Mouse (Mus musculus) MEL (cell line): Measurements from ENCODE around the gene Traf3. TPM values are rescaled to one million over a fixed set of nuclear protein-coding genes. Genes with fewer than 3 reads are reported as not detected.
A peak's percentile ranks its signal among the peaks of the same experiment; 100 is the strongest.

ENCODE experiments used
- DNase-seq: peaks from one replicate; pipeline ENCODE4 v3.0.0; 2011; ENCODE audit warnings: low read depth, low spot score
- H3K27ac ChIP-seq: 2 replicates; pipeline ENCODE4 v1.5.1; 2012; ENCODE audit warnings: low read depth, mild to moderate bottlenecking, control low read depth, low read length, moderate library complexity; ENCODE audit not compliant: control insufficient read depth
- H3K27me3 ChIP-seq, 2 experiments: fragments of 150-350 bp in 1 of 2; sonication (generic) in 1 of 2; 2 replicates each; pipeline ENCODE4 v1.6.1; 2012; ENCODE audit warnings: low read length in 2 of 2, mild to moderate bottlenecking in 2 of 2, improper control_type of control experiment in 1 of 2, moderate library complexity in 1 of 2; ENCODE audit not compliant: insufficient read depth in 2 of 2, control insufficient read depth in 1 of 2
- H3K36me3 ChIP-seq, 2 experiments: 2 replicates each; pipeline ENCODE4 v1.6.1; 2012 to 2014; ENCODE audit warnings: low read length in 2 of 2, improper control_type of control experiment in 1 of 2, inconsistent platforms in 1 of 2, mild to moderate bottlenecking in 1 of 2; ENCODE audit not compliant: insufficient read depth in 2 of 2, control insufficient read depth in 1 of 2
- H3K4me1 ChIP-seq, 2 experiments: fragments of 150-350 bp in 1 of 2; sonication (generic) in 1 of 2; 2 replicates each; pipeline ENCODE4 v1.6.1; 2012; ENCODE audit warnings: low read length in 2 of 2, improper control_type of control experiment in 1 of 2, mild to moderate bottlenecking in 1 of 2; ENCODE audit not compliant: insufficient read depth in 2 of 2, control insufficient read depth in 1 of 2
- H3K4me3 ChIP-seq, 2 experiments: fragments of 150-350 bp in 1 of 2; sonication (generic) in 1 of 2; 2 replicates each; pipeline ENCODE4 v1.5.1; 2012; ENCODE audit warnings: low read depth in 2 of 2, low read length in 2 of 2, mild to moderate bottlenecking in 2 of 2, moderate library complexity in 2 of 2, control low read depth in 1 of 2, improper control_type of control experiment in 1 of 2; ENCODE audit not compliant: control insufficient read depth in 1 of 2, insufficient read depth in 1 of 2
- H3K79me2 ChIP-seq: 2 replicates; pipeline ENCODE4 v1.6.1; 2012; ENCODE audit warnings: mild to moderate bottlenecking, low read length, moderate library complexity; ENCODE audit not compliant: control insufficient read depth, poor library complexity, insufficient read depth
- H3K9ac ChIP-seq: 2 replicates; pipeline ENCODE4 v1.6.1; 2012; ENCODE audit warnings: low read depth, mild to moderate bottlenecking, control low read depth, low read length, moderate library complexity; ENCODE audit not compliant: control insufficient read depth, poor library complexity, severe bottlenecking
- H3K9me3 ChIP-seq: fragments of 150-350 bp; sonication (generic); replicated peaks from 2 replicates; pipeline ENCODE4 v1.6.1; 2012; ENCODE audit warnings: mild to moderate bottlenecking, low read length, improper control_type of control experiment, moderate library complexity; ENCODE audit not compliant: insufficient read depth
- CHD2 ChIP-seq: IDR thresholded peaks from 2 replicates; pipeline ENCODE4 v1.6.1; 2011; ENCODE audit warnings: low read length, improper control_type of control experiment
- EP300 ChIP-seq, 2 experiments: IDR thresholded peaks; 2 replicates each; pipeline ENCODE4 v1.6.1; 2011; ENCODE audit warnings: improper control_type of control experiment in 2 of 2, low read length in 2 of 2, low read depth in 1 of 2, mild to moderate bottlenecking in 1 of 2
- GABPA ChIP-seq: IDR thresholded peaks from 2 replicates; pipeline ENCODE4 v1.6.1; 2012; ENCODE audit warnings: low read depth, mild to moderate bottlenecking, inconsistent platforms, low read length, improper control_type of control experiment, moderate library complexity
- JUND ChIP-seq: IDR thresholded peaks from 2 replicates; pipeline ENCODE4 v1.6.1; 2011; ENCODE audit warnings: low read depth, mild to moderate bottlenecking, improper control_type of control experiment, low read length
- KAT2A ChIP-seq: conservative IDR thresholded peaks from 2 replicates; pipeline ENCODE4 v1.6.1; 2012; ENCODE audit warnings: low read depth, low read length, improper control_type of control experiment, inconsistent platforms
- MAX ChIP-seq: IDR thresholded peaks from 2 replicates; pipeline ENCODE4 v1.6.1; 2011; ENCODE audit warnings: low read length, improper control_type of control experiment
- MXI1 ChIP-seq: IDR thresholded peaks from 2 replicates; pipeline ENCODE4 v1.6.1; 2011; ENCODE audit warnings: mild to moderate bottlenecking, low read depth, low read length, improper control_type of control experiment
- MYB ChIP-seq: IDR thresholded peaks from 2 replicates; pipeline ENCODE4 v1.6.1; 2011; ENCODE audit warnings: mild to moderate bottlenecking, low read depth, low read length, improper control_type of control experiment
- NELFE ChIP-seq: IDR thresholded peaks from 2 replicates; pipeline ENCODE4 v1.6.1; 2011; ENCODE audit warnings: low read depth, low read length, improper control_type of control experiment
- POLR2AphosphoS2 ChIP-seq: IDR thresholded peaks from 2 replicates; pipeline ENCODE4 v1.6.1; 2011; ENCODE audit warnings: low read length, improper control_type of control experiment
- POLR2AphosphoS5 ChIP-seq: IDR thresholded peaks from 2 replicates; pipeline ENCODE4 v1.6.1; 2012; ENCODE audit warnings: low read depth, borderline replicate concordance, mild to moderate bottlenecking, inconsistent platforms, low read length, moderate library complexity, mixed read lengths
- RCOR1 ChIP-seq: IDR thresholded peaks from 2 replicates; pipeline ENCODE4 v1.6.1; 2012; ENCODE audit warnings: low read depth, mild to moderate bottlenecking, inconsistent platforms, low read length, improper control_type of control experiment
- SIN3A ChIP-seq: IDR thresholded peaks from 2 replicates; pipeline ENCODE4 v1.6.1; 2012; ENCODE audit warnings: low read length, improper control_type of control experiment, inconsistent platforms
- SMC3 ChIP-seq: IDR thresholded peaks from 2 replicates; pipeline ENCODE4 v1.6.1; 2011; ENCODE audit warnings: low read depth, low read length, improper control_type of control experiment
- TBP ChIP-seq: IDR thresholded peaks from 2 replicates; pipeline ENCODE4 v1.8.0; 2011; ENCODE audit warnings: low read depth, low read length, improper control_type of control experiment
- UBTF ChIP-seq: IDR thresholded peaks from 2 replicates; pipeline ENCODE4 v1.6.1; 2012; ENCODE audit warnings: low read depth, mild to moderate bottlenecking, inconsistent platforms, low read length, improper control_type of control experiment, moderate library complexity, borderline replicate concordance; ENCODE audit not compliant: insufficient read depth
- USF1 ChIP-seq: IDR thresholded peaks from 2 replicates; pipeline ENCODE4 v1.6.1; 2014; ENCODE audit warnings: low read depth, mild to moderate bottlenecking, inconsistent platforms, low read length, improper control_type of control experiment, moderate library complexity
- USF2 ChIP-seq, 2 experiments: IDR thresholded peaks; 2 replicates each; pipeline ENCODE4 v1.6.1; 2011 to 2012; ENCODE audit warnings: improper control_type of control experiment in 2 of 2, low read length in 2 of 2, borderline replicate concordance in 1 of 2, inconsistent platforms in 1 of 2, low read depth in 1 of 2, mild to moderate bottlenecking in 1 of 2; ENCODE audit not compliant: insufficient read depth in 1 of 2
- ZKSCAN1 ChIP-seq: IDR thresholded peaks from 2 replicates; pipeline ENCODE4 v1.6.1; 2012; ENCODE audit warnings: low read depth, mild to moderate bottlenecking, inconsistent platforms, low read length, improper control_type of control experiment, moderate library complexity
- ZMIZ1 ChIP-seq: IDR thresholded peaks from 2 replicates; pipeline ENCODE4 v1.6.1; 2012; ENCODE audit warnings: low read depth, mild to moderate bottlenecking, inconsistent platforms, low read length, improper control_type of control experiment, moderate library complexity
- ZNF384 ChIP-seq: IDR thresholded peaks from 2 replicates; pipeline ENCODE4 v1.6.1; 2012; ENCODE audit warnings: low read depth, mild to moderate bottlenecking, inconsistent platforms, low read length, improper control_type of control experiment
- polyA plus RNA-seq, 2 experiments: library from polyadenylated mRNA; stranded (reverse) in 1 of 2; unstranded in 1 of 2; fragments of >175 nt in 1 of 2; fragments of >200 nt in 1 of 2; gene quantifications; 2 replicates each; pipeline versions ENCODE4 v1.2.1 to v1.2.4; 2012; ENCODE audit warnings: low replicate concordance in 2 of 2, low read depth in 1 of 2; ENCODE audit not compliant: insufficient read length in 2 of 2, insufficient read depth in 1 of 2, missing spikeins in 1 of 2
- total RNA-seq: library from RNA; depleted of rRNA; stranded (reverse); fragments of 300-350 nt; gene quantifications from 2 replicates; pipeline ENCODE4 v1.2.3, GENCODE M21; 2012

The Traf3 gene
- total and polyA plus RNA-seq, 3 experiments = 21.1 to 40.7 TPM; not detected in 1

DNA sequence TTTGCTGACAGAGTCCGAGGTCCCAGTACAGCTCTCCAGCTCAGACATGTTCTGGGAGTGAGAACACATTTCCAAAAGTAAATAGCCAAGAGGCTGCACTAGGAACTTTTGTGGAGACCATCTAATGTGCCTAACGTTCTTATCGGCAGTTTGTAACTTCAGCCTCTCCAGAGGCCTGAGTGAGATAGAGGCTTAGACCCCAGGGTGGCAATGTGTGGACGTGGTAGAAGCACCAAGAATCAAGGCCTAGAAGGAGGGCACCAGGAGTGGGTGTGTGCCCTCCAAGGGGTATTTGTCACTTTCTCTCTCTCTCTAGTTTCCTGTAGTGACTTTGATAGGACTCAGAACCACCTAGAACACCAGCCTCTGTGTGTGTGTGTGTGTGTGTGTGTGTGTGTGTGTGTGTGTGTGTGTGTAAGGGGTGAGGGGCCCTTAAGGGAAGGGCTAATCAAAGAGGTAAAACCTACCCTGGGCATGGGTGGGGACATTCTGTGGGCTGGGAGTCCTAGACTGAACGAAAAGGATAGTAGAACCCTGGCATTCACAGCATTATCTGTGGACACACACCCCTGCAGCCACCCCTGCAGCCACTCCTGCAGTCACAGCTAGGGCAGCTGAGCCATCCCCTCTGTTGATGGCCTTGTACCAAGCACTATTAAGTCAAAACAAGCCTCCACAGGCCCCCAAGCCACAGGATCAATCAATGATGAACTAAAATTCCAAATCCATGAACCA lies 14.6 kb upstream of the Traf3 start:
- no peak for TF ChIP-seq POLR2AphosphoS2
- TF ChIP-seq UBTF = no peak
- no peak for TF ChIP-seq MYB
- no peak for TF ChIP-seq MXI1
- no peak for TF ChIP-seq ZKSCAN1
- TF ChIP-seq CHD2 = no peak
- TF ChIP-seq NELFE = no peak
- no peak for TF ChIP-seq ZMIZ1
- no peak for TF ChIP-seq RCOR1
- TF ChIP-seq GABPA = no peak
- TF ChIP-seq SMC3 = no peak
- TF ChIP-seq EP300 (IDR thresholded peaks at IDR 0.05; ENCODE audit: low read depth in 1 of 2, low read length in 2 of 2) = no peak
- TF ChIP-seq USF1 = no peak
- no peak for TF ChIP-seq ZNF384
- TF ChIP-seq POLR2AphosphoS5 = no peak
- no peak for TF ChIP-seq TBP
- DNase-seq = no peak
- H3K4me1 ChIP-seq = peaks cover 0 to 6% of the 10 kb centered on the region in 2 experiments; a peak in 2 of 4 replicates
- H3K36me3 ChIP-seq = no peaks in the 10 kb centered on the region
- no peak overlapping the region for H3K27ac ChIP-seq
- H3K4me3 ChIP-seq = no peak overlapping the region
- H3K79me2 ChIP-seq = no peaks in the 10 kb centered on the region
- H3K9me3 ChIP-seq = no peaks in the 10 kb centered on the region
- no peak overlapping the region for H3K9ac ChIP-seq
- no peaks in the 10 kb centered on the region; a peak in 1 of 4 replicates for H3K27me3 ChIP-seq

DNA sequence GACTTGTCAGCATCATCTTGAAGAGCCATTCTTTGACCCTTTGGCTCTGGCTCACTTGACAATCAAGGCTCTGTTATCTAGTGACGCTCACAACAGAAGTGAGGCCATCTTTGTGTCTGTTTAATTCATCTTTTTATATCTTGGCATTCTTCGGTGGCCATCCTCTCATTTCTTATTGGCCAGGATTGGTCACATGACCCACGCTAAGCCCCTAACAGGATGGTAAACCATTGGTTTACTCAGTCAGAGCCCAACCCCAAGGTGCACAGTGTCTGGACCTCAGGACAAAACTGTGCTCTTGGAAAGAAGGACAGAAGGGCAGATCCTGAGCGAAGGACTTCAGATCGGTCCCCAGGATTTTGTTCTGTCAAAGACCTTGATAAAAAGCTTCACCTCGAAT lies 13.6 kb upstream of the Traf3 start:
- TF ChIP-seq USF2 (IDR thresholded peaks at IDR 0.05; ENCODE audit: borderline replicate concordance in 1 of 2, insufficient read depth in 1 of 2, low read depth in 1 of 2, low read length in 2 of 2) = peak in 1 of 2 experiments; percentile 8; a peak in 1 of 4 replicates
- no peak for TF ChIP-seq ZMIZ1
- no peak for TF ChIP-seq KAT2A
- no peak for TF ChIP-seq JUND
- TF ChIP-seq MAX = no peak
- TF ChIP-seq SIN3A = no peak
- no peak for TF ChIP-seq MXI1
- peak; percentile 74 for TF ChIP-seq USF1
- no peak for TF ChIP-seq POLR2AphosphoS5
- Histone ChIP-seq H3K4me3 (no peak overlapping the region), H3K27me3 (no peaks in the 10 kb centered on the region; a peak in 1 of 4 replicates), H3K36me3 (no peaks in the 10 kb centered on the region), H3K4me1 (peaks cover 0 to 6% of the 10 kb centered on the region in 2 experiments; a peak in 2 of 4 replicates), H3K9me3 (no peaks in the 10 kb centered on the region), H3K9ac (no peak overlapping the region), H3K27ac (no peak overlapping the region), H3K79me2 (no peaks in the 10 kb centered on the region)
- no peak for DNase-seq
